17 mouse cellular contexts compared by ENCODE assay signal in the genomic region with DNA sequence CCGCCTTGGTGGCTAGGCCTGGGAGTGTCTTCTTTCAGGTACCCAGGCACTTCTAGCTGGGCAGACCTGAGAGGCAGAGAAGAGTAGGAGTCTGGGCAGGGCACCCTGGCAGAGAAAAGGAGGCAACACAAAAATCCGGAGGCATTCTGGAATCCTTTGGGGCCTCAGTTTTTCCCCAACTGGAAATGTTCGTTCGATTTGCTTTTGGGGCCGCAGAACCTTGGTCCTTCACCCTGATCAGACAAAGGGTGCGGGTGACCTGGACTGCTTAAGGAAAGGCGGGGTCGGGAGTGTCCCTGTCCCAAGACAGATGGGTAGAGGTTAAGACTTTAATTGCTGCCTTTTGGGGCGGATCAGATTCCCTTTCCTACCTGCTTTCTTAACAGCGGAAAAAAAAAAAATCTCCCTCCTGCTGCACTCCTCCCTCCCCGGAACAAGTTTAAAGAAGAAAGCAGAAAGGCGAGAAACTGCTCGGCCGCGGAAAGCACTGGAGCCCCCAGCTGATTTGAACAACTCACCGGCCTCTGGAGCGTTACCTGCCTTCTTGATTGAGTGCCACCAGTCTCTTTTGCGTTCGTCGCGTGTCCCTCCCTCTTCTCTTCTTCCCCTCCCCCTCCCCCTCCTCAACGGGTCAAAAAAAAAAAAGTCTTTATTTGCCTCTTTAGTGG. TPM values are rescaled to one million over a fixed set of nuclear protein-coding genes. Genes with fewer than 3 reads are reported as not detected.
DNase-seq lines count a peak whose midpoint lies in the region; ATAC-seq and TF ChIP-seq lines count a peak whose summit lies in the region.
"Had no signal": no experiment of that assay in that cellular context is flagged by ENCODE, and none has a peak within 500 bp of the region (broad histone marks: within the 10 kb centered on the region; RNA-seq: fewer than 3 reads in every experiment).

No protein-coding gene starts in this region.

- under 1% methylated on average over 22 of the region's 22 CpGs for WGBS in midbrain, embryonic 11.5 days
- WGBS in midbrain, embryonic 14.5 days = under 1% methylated on average over 22 of the region's 22 CpGs
- WGBS in forebrain, embryonic 11.5 days = under 1% methylated on average over 22 of the region's 22 CpGs
- 2% methylated on average over 22 of the region's 22 CpGs for WGBS in midbrain, embryonic 15.5 days
- 12% methylated on average over 22 of the region's 22 CpGs for WGBS in thymus, adult 2 months

- H3K36me3 ChIP-seq in midbrain, embryonic 11.5 days (ENCODE audit: control insufficient read depth, insufficient read depth, low read length) = no peaks in the 10 kb centered on the region
- H3K36me3 ChIP-seq in midbrain, embryonic 14.5 days (ENCODE audit: control insufficient read depth, insufficient read depth, low read length) = no peaks in the 10 kb centered on the region
- H3K36me3 ChIP-seq in forebrain, embryonic 11.5 days (ENCODE audit: control insufficient read depth, insufficient read depth, low read length) = no peaks in the 10 kb centered on the region
- H3K36me3 ChIP-seq in midbrain, embryonic 15.5 days (replicated peaks) = no peaks in the 10 kb centered on the region
- H3K36me3 ChIP-seq in thymus, adult 2 months (ENCODE audit: control insufficient read depth, insufficient read depth, low read length) = no peaks in the 10 kb centered on the region
- H3K36me3 ChIP-seq: intestine, embryonic 15.5 days; limb, embryonic 12.5 days had no signal

- TF ChIP-seq POLR2A in thymus, adult 2 months (IDR thresholded peaks at IDR 0.05; ENCODE audit: control insufficient read depth, extremely low read depth, insufficient read depth, low read length, poor library complexity) = no peak

- no peak overlapping the region for H3K9ac ChIP-seq in midbrain, embryonic 11.5 days (ENCODE audit: low read length)
- no peak overlapping the region for H3K9ac ChIP-seq in midbrain, embryonic 14.5 days (replicated peaks; ENCODE audit: low read length)
- H3K9ac ChIP-seq in forebrain, embryonic 11.5 days (ENCODE audit: low read length) = peak overlapping the region; percentile 91
- no peak overlapping the region for H3K9ac ChIP-seq in midbrain, embryonic 15.5 days
- H3K9ac ChIP-seq: intestine, embryonic 15.5 days; limb, embryonic 12.5 days had no signal

- no peak for TF ChIP-seq CTCF in thymus, adult 2 months (IDR thresholded peaks at IDR 0.05; ENCODE audit: borderline replicate concordance, control insufficient read depth, extremely low read depth, insufficient read depth, low read length, poor library complexity)

- H3K4me2 ChIP-seq in midbrain, embryonic 11.5 days = peak overlapping the region; percentile 9; the same call in 1 of the 2 replicates
- H3K4me2 ChIP-seq in midbrain, embryonic 14.5 days (ENCODE audit: low read length) = no peak overlapping the region
- peak overlapping the region; percentile 75 for H3K4me2 ChIP-seq in forebrain, embryonic 11.5 days (ENCODE audit: low read depth, low read length, severe bottlenecking)
- H3K4me2 ChIP-seq in midbrain, embryonic 15.5 days = no peak overlapping the region

- ATAC-seq in midbrain, embryonic 11.5 days (ENCODE audit: low FRiP score) = no peak
- ATAC-seq in midbrain, embryonic 14.5 days (ENCODE audit: low FRiP score, low TSS enrichment) = no peak
- no peak for ATAC-seq in forebrain, embryonic 11.5 days (replicated peaks; ENCODE audit: low FRiP score)
- no peak for ATAC-seq in midbrain, embryonic 15.5 days (replicated peaks)

- H3K27ac ChIP-seq in midbrain, embryonic 11.5 days (ENCODE audit: low read depth, low read length) = no peak overlapping the region
- H3K27ac ChIP-seq in midbrain, embryonic 14.5 days (replicated peaks; ENCODE audit: low read depth, low read length) = no peak overlapping the region
- H3K27ac ChIP-seq in forebrain, embryonic 11.5 days (ENCODE audit: low read depth, low read length) = peak overlapping the region; percentile 94
- no peak overlapping the region for H3K27ac ChIP-seq in midbrain, embryonic 15.5 days
- no peak overlapping the region for H3K27ac ChIP-seq in thymus, adult 2 months (ENCODE audit: control insufficient read depth, insufficient read depth, low read length)
- H3K27ac ChIP-seq: intestine, embryonic 15.5 days; kidney, postnatal 0 days; limb, embryonic 12.5 days had no signal

- H3K4me1 ChIP-seq in midbrain, embryonic 11.5 days (ENCODE audit: control insufficient read depth, insufficient read depth, low read length) = peaks cover 15% of the 10 kb centered on the region
- 0 out of 2 replicates have a peak, but pooled peaks cover 3% of the 10 kb centered on the region for H3K4me1 ChIP-seq in midbrain, embryonic 14.5 days (ENCODE audit: control insufficient read depth, insufficient read depth, low read length)
- peaks cover 14% of the 10 kb centered on the region for H3K4me1 ChIP-seq in forebrain, embryonic 11.5 days (replicated peaks; ENCODE audit: control insufficient read depth, insufficient read depth, low read length)
- H3K4me1 ChIP-seq in midbrain, embryonic 15.5 days = peaks cover 17% of the 10 kb centered on the region
- no peaks in the 10 kb centered on the region for H3K4me1 ChIP-seq in thymus, adult 2 months (replicated peaks; ENCODE audit: control insufficient read depth, insufficient read depth, low read length)

- H3K4me3 ChIP-seq in midbrain, embryonic 11.5 days (ENCODE audit: low read depth, low read length) = no peak overlapping the region
- H3K4me3 ChIP-seq in midbrain, embryonic 14.5 days (replicated peaks; ENCODE audit: low read depth, low read length) = no peak overlapping the region
- peak overlapping the region; percentile 66 for H3K4me3 ChIP-seq in forebrain, embryonic 11.5 days (ENCODE audit: low read depth, low read length)
- H3K4me3 ChIP-seq in midbrain, embryonic 15.5 days = peak overlapping the region; percentile 36
- H3K4me3 ChIP-seq in thymus, adult 2 months (ENCODE audit: control insufficient read depth, insufficient read depth, low read length) = no peak overlapping the region

- peak; percentile 94 for DNase-seq in midbrain, embryonic 11.5 days (ENCODE audit: low spot score, missing footprints)
- no peak for DNase-seq in midbrain, embryonic 14.5 days
- DNase-seq in embryo, embryonic 11 days = peak; percentile 39
- DNase-seq in forebrain, embryonic 11.5 days (ENCODE audit: low spot score) = peak; percentile 67
- no peak for DNase-seq in frontal cortex, postnatal 14 days (ENCODE audit: low spot score in 2 of 2)
- DNase-seq in thymus, adult 2 months = no peak
- DNase-seq: adrenal gland, postnatal 10 days; cerebellum, adult 9-10 months; heart, postnatal 14 days; lung, postnatal 36 days; thymus, adult 18-20 months had no signal

- no peaks in the 10 kb centered on the region for H3K9me3 ChIP-seq in midbrain, embryonic 11.5 days (ENCODE audit: control insufficient read depth, low read length)
- H3K9me3 ChIP-seq in midbrain, embryonic 14.5 days (ENCODE audit: control insufficient read depth, low read length) = no peaks in the 10 kb centered on the region
- H3K9me3 ChIP-seq in forebrain, embryonic 11.5 days (ENCODE audit: control insufficient read depth, low read length) = no peaks in the 10 kb centered on the region
- H3K9me3 ChIP-seq in midbrain, embryonic 15.5 days = no peaks in the 10 kb centered on the region
- H3K9me3 ChIP-seq: intestine, embryonic 15.5 days; limb, embryonic 12.5 days had no signal

- H3K27me3 ChIP-seq in midbrain, embryonic 11.5 days (ENCODE audit: control insufficient read depth, insufficient read depth, low read length) = peaks cover 91% of the 10 kb centered on the region
- H3K27me3 ChIP-seq in midbrain, embryonic 14.5 days (ENCODE audit: control insufficient read depth, insufficient read depth, low read length) = peaks cover 92% of the 10 kb centered on the region
- peaks cover 9% of the 10 kb centered on the region for H3K27me3 ChIP-seq in forebrain, embryonic 11.5 days (ENCODE audit: control insufficient read depth, insufficient read depth, low read length)
- peaks cover 68% of the 10 kb centered on the region for H3K27me3 ChIP-seq in midbrain, embryonic 15.5 days (replicated peaks)
- H3K27me3 ChIP-seq in thymus, adult 2 months (ENCODE audit: control insufficient read depth, insufficient read depth, low read length) = peaks cover 11% of the 10 kb centered on the region; the same call in 1 of the 2 replicates
- H3K27me3 ChIP-seq: CH12.LX had no signal

RNA-seq across cellular contexts. Expression of a gene that starts 2.3 kb away (rescaled TPM):
- polyA plus RNA-seq in midbrain, embryonic 11.5 days (2014; fragmentation: Nextera tagmentation; extraction: Ambion mirVana) = 1.9 and 3.3 TPM in 2 replicates
- polyA plus RNA-seq in midbrain, embryonic 14.5 days (2014; fragmentation: Nextera tagmentation; extraction: Ambion mirVana) = not detected in 2 replicates
- polyA plus RNA-seq in forebrain, embryonic 11.5 days (2014; fragmentation: Nextera tagmentation; extraction: Ambion mirVana) = 34.9 and 37.0 TPM in 2 replicates
- polyA plus RNA-seq in midbrain, embryonic 15.5 days (2015; fragmentation: Nextera tagmentation; extraction: Ambion mirVana) = 2.2 and 6.3 TPM in 2 replicates
- polyA plus RNA-seq in thymus, adult 2 months (2012; rRNA removed) = 0.15 and 0.46 TPM in 2 replicates
- polyA plus RNA-seq: intestine, embryonic 15.5 days; kidney, postnatal 0 days; limb, embryonic 12.5 days; liver, embryonic 16.5 days had no signal

Comparison
In these comparisons a context has a peak if more than half of its experiments do, and no peak if none do; other contexts are left out.
1. DNase-seq: peak in midbrain, embryonic 11.5 days (single experiment), embryo, embryonic 11 days (single experiment) and forebrain, embryonic 11.5 days (single experiment); none in midbrain, embryonic 14.5 days (single experiment), frontal cortex, postnatal 14 days (0 of 2) and thymus, adult 2 months (single experiment).
2. H3K4me2 ChIP-seq: peak in midbrain, embryonic 11.5 days (single experiment) and forebrain, embryonic 11.5 days (single experiment); none in midbrain, embryonic 14.5 days (single experiment) and midbrain, embryonic 15.5 days (single experiment).
3. H3K4me3 ChIP-seq: peak in forebrain, embryonic 11.5 days (single experiment) and midbrain, embryonic 15.5 days (single experiment); none in midbrain, embryonic 11.5 days (single experiment), midbrain, embryonic 14.5 days (single experiment) and thymus, adult 2 months (single experiment).